Mouse (Mus musculus) limb, embryonic 15.5 days (tissue): ENCODE data around the gene Fam25c. TPM values are rescaled to one million over a fixed set of nuclear protein-coding genes. Genes with fewer than 3 reads are reported as not detected.

Experiments
- ATAC-seq: fragments of 200-750 bp; cut with Nextera tagmentation; 2 replicates; pipeline ENCODE4 v1.8.0; 2017; ENCODE audit warnings: low read depth, moderate TSS enrichment; ENCODE audit not compliant: insufficient number of reproducible peaks, low FRiP score, low TSS enrichment
- H3K27ac ChIP-seq: fragments of 300-500 bp; sonication (generic); 2 replicates; pipeline ENCODE4 v1.5.1; 2015; ENCODE audit warnings: moderate library complexity, mild to moderate bottlenecking, inconsistent platforms
- H3K27me3 ChIP-seq: fragments of 300-500 bp; sonication (generic); 2 replicates; pipeline ENCODE4 v1.6.1; 2015; ENCODE audit warnings: inconsistent platforms
- H3K36me3 ChIP-seq: fragments of 300-500 bp; sonication (generic); 2 replicates; pipeline ENCODE4 v1.6.1; 2015; ENCODE audit warnings: inconsistent platforms
- H3K4me1 ChIP-seq: fragments of 300-500 bp; sonication (generic); 2 replicates; pipeline ENCODE4 v1.6.1; 2015; ENCODE audit warnings: inconsistent platforms
- H3K4me2 ChIP-seq: fragments of 300-500 bp; sonication (generic); 2 replicates; pipeline ENCODE4 v1.6.1; 2015; ENCODE audit warnings: mild to moderate bottlenecking, inconsistent platforms
- H3K4me3 ChIP-seq: fragments of 300-500 bp; sonication (generic); 2 replicates; pipeline ENCODE4 v1.5.1; 2015; ENCODE audit warnings: mild to moderate bottlenecking, inconsistent platforms
- H3K9ac ChIP-seq: fragments of 300-500 bp; sonication (generic); 2 replicates; pipeline ENCODE4 v1.6.1; 2015; ENCODE audit warnings: inconsistent platforms
- H3K9me3 ChIP-seq: fragments of 300-500 bp; sonication (generic); 2 replicates; pipeline ENCODE4 v1.6.1; 2016; ENCODE audit warnings: inconsistent platforms
- WGBS: fragments of 180-500 bp; shearing (Covaris S2); methylation state at CpG from one replicate; pipeline ENCODE4 v1.1.7; 2015; 5-methylcytosine and 5-hydroxymethylcytosine counted together
- polyA plus RNA-seq: library from polyadenylated mRNA; unstranded; fragments of >200 nt; fragmentation: Nextera tagmentation; extraction: Ambion mirVana; gene quantifications from 2 replicates; pipeline ENCODE4 v1.2.1, GENCODE M21; 2015

Fam25c gene
- polyA plus RNA-seq, 1 experiment from 2014 or later: 171 TPM

DNA sequence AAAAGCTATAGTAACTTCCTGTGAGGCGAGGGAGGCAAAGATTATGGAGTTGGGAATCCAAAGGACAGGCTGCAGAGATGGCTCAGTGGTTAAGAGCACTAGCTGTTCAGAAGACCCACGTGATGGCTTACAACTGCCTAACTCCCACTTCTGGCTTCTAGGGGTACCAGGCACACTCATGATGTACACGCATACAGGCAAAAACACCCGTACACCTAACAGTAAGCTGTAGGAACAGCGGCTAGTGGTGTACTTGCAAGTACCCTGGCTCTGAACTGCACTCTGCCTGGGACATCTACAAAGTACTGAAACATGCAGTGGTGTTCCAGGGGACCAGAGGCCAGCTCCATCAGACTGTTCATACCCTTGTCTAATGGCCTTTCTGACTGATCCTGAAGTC lies 8.1 kb downstream of the Fam25c start:
- Histone ChIP-seq H3K4me3 (no peak overlapping the region), H3K9me3 (no peaks in the 10 kb centered on the region), H3K36me3 (peaks cover 24% of the 10 kb centered on the region), H3K27ac (no peak overlapping the region), H3K27me3 (no peaks in the 10 kb centered on the region), H3K9ac (no peak overlapping the region), H3K4me1 (no peaks in the 10 kb centered on the region), H3K4me2 (no peak overlapping the region)
- ATAC-seq: no peak
- 92% methylated on average over 5 of the region's 5 CpGs for WGBS

DNA sequence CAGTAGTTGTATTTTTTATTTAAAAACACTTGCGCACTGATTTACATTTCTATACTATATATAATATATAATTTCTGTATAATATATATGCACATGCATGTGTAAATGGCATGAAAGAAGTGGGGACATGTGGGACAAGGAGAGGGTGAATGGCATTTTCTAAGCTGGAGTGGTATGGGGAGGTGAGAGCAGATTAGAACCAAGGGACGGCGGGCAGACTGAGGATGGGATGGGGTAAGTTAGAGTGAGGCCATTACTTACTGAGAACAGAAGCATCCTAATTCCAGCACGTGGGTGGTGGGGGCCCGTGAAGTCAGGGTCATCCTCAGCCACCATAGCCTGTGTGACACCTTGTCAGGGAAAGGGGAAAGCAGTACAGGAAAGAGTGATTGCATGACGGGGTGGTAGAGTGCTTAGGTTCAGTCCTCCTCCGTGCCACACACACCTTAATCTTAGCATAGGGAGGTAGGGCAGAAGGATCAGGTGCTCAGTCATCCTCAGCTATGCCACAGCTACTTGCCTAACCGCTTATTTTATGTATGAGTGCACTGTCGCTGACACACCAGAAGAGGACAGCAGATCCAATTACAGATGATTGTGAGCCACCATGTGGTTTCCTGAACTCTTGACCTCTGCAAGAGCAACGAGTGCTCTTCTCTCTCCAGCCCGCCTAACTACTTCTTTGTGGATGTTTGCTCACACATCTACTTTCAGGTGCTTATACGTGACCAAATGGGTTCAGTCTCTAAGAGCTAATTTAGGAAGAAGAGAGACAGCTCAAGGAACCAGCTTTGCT lies 9.3 kb downstream of the Fam25c start:
- WGBS: 57% methylated on average over 12 of the region's 12 CpGs
- H3K27ac ChIP-seq: no peak overlapping the region
- no peaks in the 10 kb centered on the region for H3K27me3 ChIP-seq
- no peaks in the 10 kb centered on the region for H3K9me3 ChIP-seq
- H3K4me2 ChIP-seq: no peak overlapping the region
- H3K4me3 ChIP-seq: no peak overlapping the region
- peaks cover 35% of the 10 kb centered on the region for H3K36me3 ChIP-seq
- no peak for ATAC-seq
- H3K4me1 ChIP-seq: no peaks in the 10 kb centered on the region
- no peak overlapping the region for H3K9ac ChIP-seq

DNA sequence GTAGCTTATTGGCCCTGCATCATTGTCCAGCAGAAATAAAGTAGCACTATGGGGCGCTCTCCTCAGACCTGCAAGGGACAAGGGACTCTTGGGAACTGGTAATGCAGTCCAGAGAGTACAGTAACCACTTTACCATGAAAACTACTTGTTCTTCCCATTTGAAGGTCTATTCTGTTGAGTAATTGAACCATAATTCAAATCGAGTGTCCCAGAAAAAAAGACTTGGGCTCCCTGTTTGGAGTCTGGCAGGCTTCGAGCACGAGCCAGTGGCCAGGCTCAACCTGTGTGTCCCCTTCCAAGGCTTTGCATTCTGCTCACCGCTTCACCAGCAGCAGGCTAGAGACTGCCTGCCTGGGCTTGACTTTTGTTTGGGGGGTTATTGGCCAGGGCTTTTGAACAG lies 10.9 kb downstream of the Fam25c start:
- no peaks in the 10 kb centered on the region for H3K27me3 ChIP-seq
- no peak overlapping the region for H3K27ac ChIP-seq
- no peak overlapping the region for H3K4me3 ChIP-seq
- peaks cover 41% of the 10 kb centered on the region for H3K36me3 ChIP-seq
- 90% methylated on average over 5 of the region's 5 CpGs for WGBS
- no peak overlapping the region for H3K4me2 ChIP-seq
- no peaks in the 10 kb centered on the region for H3K4me1 ChIP-seq
- no peaks in the 10 kb centered on the region for H3K9me3 ChIP-seq
- no peak overlapping the region for H3K9ac ChIP-seq
- ATAC-seq: no peak

DNA sequence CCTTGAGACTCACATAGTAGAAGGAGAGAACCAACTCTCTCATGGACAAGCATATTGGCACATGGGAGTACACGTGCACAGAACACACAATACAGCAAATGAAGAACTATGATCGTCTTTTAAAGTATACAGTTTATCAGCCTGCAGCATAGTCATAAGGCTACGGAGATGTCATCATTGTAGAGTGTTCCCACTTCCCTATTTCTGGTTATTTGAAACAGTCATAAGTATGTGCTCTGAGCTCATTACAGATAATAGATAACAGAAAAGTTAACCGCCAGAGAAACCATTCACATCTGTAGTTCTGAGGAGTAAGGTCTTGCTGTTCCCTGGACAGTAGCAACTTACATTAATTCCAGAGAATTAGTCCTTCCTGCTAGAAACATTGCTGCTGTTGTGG lies 12.2 kb downstream of the Fam25c start:
- Histone ChIP-seq H3K4me2 (no peak overlapping the region), H3K9me3 (no peaks in the 10 kb centered on the region), H3K9ac (no peak overlapping the region), H3K4me3 (no peak overlapping the region), H3K27ac (no peak overlapping the region), H3K4me1 (no peaks in the 10 kb centered on the region), H3K27me3 (no peaks in the 10 kb centered on the region), H3K36me3 (peaks cover 51% of the 10 kb centered on the region)
- WGBS: 90% methylated on average over 4 of the region's 4 CpGs
- no peak for ATAC-seq

DNA sequence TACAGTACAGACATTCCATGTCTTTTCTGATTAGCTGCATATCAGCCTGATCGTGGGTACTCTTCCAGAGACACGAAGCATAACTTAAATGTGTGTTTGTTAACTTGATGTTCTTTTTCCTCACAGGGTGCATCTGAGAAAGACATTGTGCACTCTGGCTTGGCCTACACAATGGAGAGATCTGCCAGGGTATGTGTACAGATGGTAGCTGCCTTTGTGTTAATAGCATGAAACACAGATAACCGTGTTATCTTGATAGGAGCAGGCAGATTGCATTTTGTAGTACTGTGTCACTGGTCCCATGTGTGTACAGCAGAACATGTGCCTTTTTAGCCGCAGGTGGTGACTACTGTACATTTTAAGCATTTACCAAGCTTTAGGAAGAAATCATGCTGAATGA lies 13.2 kb downstream of the Fam25c start:
- Histone ChIP-seq H3K4me2 (no peak overlapping the region), H3K4me1 (no peaks in the 10 kb centered on the region), H3K4me3 (no peak overlapping the region), H3K9ac (no peak overlapping the region), H3K36me3 (peaks cover 61% of the 10 kb centered on the region), H3K9me3 (no peaks in the 10 kb centered on the region), H3K27me3 (no peaks in the 10 kb centered on the region), H3K27ac (no peak overlapping the region)
- no peak for ATAC-seq
- 94% methylated on average over 4 of the region's 4 CpGs for WGBS

DNA sequence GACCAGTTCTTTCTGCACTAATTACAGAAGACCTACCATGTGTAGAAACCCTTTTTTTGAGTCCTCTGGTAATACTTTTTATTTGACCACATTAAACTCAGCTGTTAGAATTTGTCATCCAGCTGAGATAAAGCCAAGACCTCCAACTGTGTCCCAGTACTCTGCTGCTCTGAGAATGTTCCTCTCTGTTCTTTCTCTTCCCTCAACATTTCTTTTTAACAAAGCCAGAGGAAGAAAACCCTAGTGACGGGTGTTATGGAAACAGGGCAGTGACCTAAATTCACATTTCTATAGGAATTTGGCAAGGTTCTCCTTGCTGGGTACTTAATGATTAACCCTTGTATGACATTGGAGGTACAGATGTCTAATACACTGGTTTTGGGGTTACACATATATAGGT lies 15.8 kb downstream of the Fam25c start:
- no peaks in the 10 kb centered on the region for H3K4me1 ChIP-seq
- no peak overlapping the region for H3K4me2 ChIP-seq
- H3K36me3 ChIP-seq: peaks cover 81% of the 10 kb centered on the region
- H3K27me3 ChIP-seq: no peaks in the 10 kb centered on the region
- H3K27ac ChIP-seq: no peak overlapping the region
- H3K9me3 ChIP-seq: no peaks in the 10 kb centered on the region
- WGBS: 56% methylated on average over 1 of the region's 1 CpGs
- no peak for ATAC-seq
- H3K9ac ChIP-seq: no peak overlapping the region
- no peak overlapping the region for H3K4me3 ChIP-seq

DNA sequence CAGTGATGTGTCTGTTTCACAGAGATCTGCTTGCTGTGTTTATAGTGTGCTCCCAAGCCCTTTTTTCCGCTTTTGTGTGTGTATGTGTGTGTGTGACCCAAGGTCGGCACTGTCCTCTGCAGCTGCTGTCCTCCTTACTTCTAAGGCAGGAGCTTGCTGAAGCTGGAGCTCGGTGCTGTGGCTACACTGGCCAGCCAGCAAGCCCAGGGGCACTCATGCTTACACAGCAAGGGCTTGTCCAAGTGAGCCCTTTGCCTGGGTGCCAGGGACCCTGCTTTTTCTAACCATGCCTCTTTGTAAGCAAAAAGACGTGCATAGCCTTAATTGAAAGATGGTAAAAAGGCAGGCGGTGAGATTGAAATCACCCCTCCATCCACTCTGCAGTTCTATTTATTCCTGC lies 22.8 kb downstream of the Fam25c start:
- Histone ChIP-seq H3K4me2 (no peak overlapping the region), H3K27ac (no peak overlapping the region), H3K27me3 (no peaks in the 10 kb centered on the region), H3K4me1 (no peaks in the 10 kb centered on the region), H3K9ac (no peak overlapping the region), H3K36me3 (peaks cover 73% of the 10 kb centered on the region), H3K4me3 (no peak overlapping the region), H3K9me3 (no peaks in the 10 kb centered on the region)
- ATAC-seq: no peak
- 84% methylated on average over 5 of the region's 5 CpGs for WGBS

DNA sequence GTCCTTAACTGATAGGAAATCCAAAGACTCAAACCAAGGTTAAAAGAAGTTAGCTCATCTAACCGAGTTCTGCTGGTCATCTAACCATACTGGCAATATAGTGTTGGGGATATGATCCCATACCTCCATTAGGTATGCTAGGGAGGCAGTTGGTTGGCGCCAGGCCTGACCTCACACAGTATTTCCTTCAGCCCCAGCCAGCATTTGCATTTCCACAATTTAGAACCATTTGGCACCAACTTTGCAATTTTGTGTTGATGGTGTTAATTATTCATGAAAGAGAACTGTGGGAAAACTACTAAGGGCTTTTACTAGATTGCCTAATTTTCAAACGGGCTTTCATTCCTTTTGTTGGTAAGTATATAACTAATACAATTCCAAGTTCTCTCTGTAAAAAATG lies 23.3 kb downstream of the Fam25c start:
- H3K9ac ChIP-seq: no peak overlapping the region
- no peak overlapping the region for H3K27ac ChIP-seq
- ATAC-seq: no peak
- H3K4me1 ChIP-seq: no peaks in the 10 kb centered on the region
- no peak overlapping the region for H3K4me2 ChIP-seq
- no peaks in the 10 kb centered on the region for H3K9me3 ChIP-seq
- WGBS: 86% methylated on average over 3 of the region's 3 CpGs
- no peaks in the 10 kb centered on the region for H3K27me3 ChIP-seq
- H3K4me3 ChIP-seq: no peak overlapping the region
- peaks cover 70% of the 10 kb centered on the region for H3K36me3 ChIP-seq

DNA sequence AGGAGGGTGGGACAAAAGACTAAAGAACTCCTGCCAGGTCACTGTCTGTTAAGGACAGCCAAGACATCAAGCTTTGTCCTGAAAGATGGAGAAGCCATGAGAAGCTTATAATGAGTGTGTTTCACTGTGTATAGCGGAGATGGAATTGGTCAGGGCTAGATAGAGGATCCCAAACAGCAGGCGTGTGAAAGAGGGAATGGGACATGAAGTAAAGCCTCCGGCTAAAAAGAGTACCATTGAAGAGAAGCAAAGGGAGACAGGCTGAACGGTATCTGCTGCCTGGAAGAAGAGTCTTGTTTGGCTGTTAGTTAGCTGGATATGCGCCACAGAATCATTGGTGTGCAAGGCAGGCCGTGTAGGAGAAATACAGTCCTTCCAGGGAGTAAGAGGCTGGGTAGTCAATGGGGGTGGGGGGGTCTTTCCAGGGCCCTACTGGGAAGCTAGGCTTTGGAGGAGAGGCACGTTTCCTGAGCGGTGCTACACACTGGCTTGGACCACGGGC lies 24.5 kb downstream of the Fam25c start:
- ATAC-seq: no peak
- no peak overlapping the region for H3K4me3 ChIP-seq
- H3K9me3 ChIP-seq: no peaks in the 10 kb centered on the region
- H3K27me3 ChIP-seq: no peaks in the 10 kb centered on the region
- H3K4me2 ChIP-seq: no peak overlapping the region
- no peak overlapping the region for H3K9ac ChIP-seq
- H3K4me1 ChIP-seq: no peaks in the 10 kb centered on the region
- H3K36me3 ChIP-seq: peaks cover 63% of the 10 kb centered on the region
- H3K27ac ChIP-seq: no peak overlapping the region
- WGBS: 90% methylated on average over 9 of the region's 9 CpGs

DNA sequence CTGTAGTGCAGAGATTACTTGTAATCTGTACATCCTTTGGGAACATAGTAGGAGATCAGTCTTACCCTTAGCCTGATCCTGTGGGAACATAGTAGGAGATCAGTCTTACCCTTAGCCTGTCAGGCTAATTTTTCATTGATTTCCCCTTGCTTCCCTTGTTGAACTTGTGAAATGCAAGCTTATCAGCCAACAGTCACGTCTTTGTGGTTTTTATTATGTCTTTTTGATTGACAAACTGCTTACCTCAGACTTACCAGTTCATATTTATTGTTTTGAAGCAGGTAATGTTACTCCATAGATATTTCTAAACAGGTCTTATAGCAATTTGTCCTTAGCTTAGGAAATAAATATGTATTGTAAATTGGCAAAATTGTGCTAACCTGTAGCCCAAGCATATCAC lies 27.6 kb downstream of the Fam25c start:
- WGBS: 69% methylated on average over 1 of the region's 1 CpGs
- Histone ChIP-seq H3K27ac (no peak overlapping the region), H3K36me3 (peaks cover 55% of the 10 kb centered on the region), H3K4me1 (no peaks in the 10 kb centered on the region), H3K9ac (no peak overlapping the region), H3K9me3 (no peaks in the 10 kb centered on the region), H3K4me2 (no peak overlapping the region), H3K27me3 (no peaks in the 10 kb centered on the region), H3K4me3 (no peak overlapping the region)
- no peak for ATAC-seq

DNA sequence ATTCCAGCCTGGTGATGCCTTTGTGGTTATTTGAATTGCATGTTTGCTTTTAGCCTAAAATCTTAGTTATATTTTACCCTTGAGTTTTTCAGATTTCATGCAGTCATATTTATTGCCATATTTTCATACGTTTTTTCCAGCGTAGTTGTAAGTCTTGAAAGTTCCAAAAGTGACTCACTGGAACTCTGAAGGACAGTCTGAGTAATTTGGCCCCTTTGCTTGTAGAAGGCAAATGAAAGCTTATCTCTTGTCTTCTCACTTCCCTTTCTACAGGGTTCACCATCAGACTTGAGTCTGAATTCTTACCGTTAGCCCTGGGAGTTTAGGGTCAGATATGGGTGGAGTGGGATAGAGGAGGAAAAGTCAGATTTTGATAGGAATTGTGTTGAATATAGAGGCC lies 28.6 kb downstream of the Fam25c start:
- H3K4me2 ChIP-seq: no peak overlapping the region
- H3K9me3 ChIP-seq: no peaks in the 10 kb centered on the region
- no peaks in the 10 kb centered on the region for H3K27me3 ChIP-seq
- no peak overlapping the region for H3K9ac ChIP-seq
- peaks cover 53% of the 10 kb centered on the region for H3K36me3 ChIP-seq
- ATAC-seq: no peak
- WGBS: 80% methylated on average over 3 of the region's 3 CpGs
- no peak overlapping the region for H3K27ac ChIP-seq
- H3K4me3 ChIP-seq: no peak overlapping the region
- H3K4me1 ChIP-seq: no peaks in the 10 kb centered on the region

DNA sequence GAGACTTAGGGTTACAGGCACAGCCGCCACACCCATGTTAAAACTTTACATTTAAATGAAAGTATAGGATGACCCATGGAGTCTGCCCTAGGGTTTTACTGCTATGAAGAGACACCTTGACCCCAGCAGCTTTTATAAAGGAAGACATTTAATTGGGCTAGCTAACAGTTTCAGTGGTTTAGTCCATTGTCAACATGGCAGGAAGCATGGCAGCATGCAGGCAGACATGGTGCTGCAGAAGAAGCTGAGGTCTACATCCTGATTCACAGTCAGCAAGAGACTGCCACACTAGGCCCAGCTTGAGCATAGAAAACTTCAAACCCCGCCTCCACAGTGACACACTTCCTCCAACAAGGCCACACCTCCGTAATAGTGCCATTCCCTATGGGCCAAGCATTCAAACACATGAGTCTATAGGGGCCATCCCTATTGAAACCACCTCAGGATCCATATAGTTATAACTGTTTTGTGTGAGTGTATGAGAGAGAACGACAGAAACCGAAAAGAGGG lies 31.6 kb downstream of the Fam25c start:
- H3K27ac ChIP-seq: no peak overlapping the region
- ATAC-seq: no peak
- H3K4me1 ChIP-seq: no peaks in the 10 kb centered on the region
- no peaks in the 10 kb centered on the region for H3K27me3 ChIP-seq
- H3K9ac ChIP-seq: no peak overlapping the region
- H3K4me2 ChIP-seq: no peak overlapping the region
- no peak overlapping the region for H3K4me3 ChIP-seq
- H3K9me3 ChIP-seq: no peaks in the 10 kb centered on the region
- WGBS: 94% methylated on average over 5 of the region's 5 CpGs
- H3K36me3 ChIP-seq: peaks cover 44% of the 10 kb centered on the region
